Mouse (Mus musculus): Measurements from ENCODE around the gene Arl5a. TPM values are rescaled to one million over a fixed set of nuclear protein-coding genes. Genes with fewer than 3 reads are reported as not detected.

Gene Arl5a
- polyA plus RNA-seq, 1 experiment from 2014 or later, result 80.3 TPM

GRCm38 (mm10) chr2:52406480-52406879, 18.2 kb downstream of the Arl5a start:
- DNase-seq (ENCODE audit: low spot score) (no peak), ATAC-seq (ENCODE audit: insufficient read depth, low FRiP score, low TSS enrichment) (no peak)
- no peak overlapping the region for H3K27ac ChIP-seq (ENCODE audit: low read depth, low read length)
- H3K9me3 ChIP-seq (ENCODE audit: control insufficient read depth, low read length), result peaks cover 9% of the 10 kb centered on the region
- H3K36me3 ChIP-seq (ENCODE audit: control insufficient read depth, insufficient read depth, low read length), result peaks cover 29% of the 10 kb centered on the region
- H3K27me3 ChIP-seq (ENCODE audit: control insufficient read depth, insufficient read depth, low read length), result no peaks in the 10 kb centered on the region
- no peaks in the 10 kb centered on the region for H3K4me1 ChIP-seq (ENCODE audit: control insufficient read depth, insufficient read depth, low read length)
- H3K4me3 ChIP-seq (ENCODE audit: low read depth, low read length), result no peak overlapping the region
- WGBS, result 91% methylated on average over 1 of the region's 1 CpGs
- no peak overlapping the region for H3K9ac ChIP-seq (ENCODE audit: low read length)
- no peak overlapping the region for H3K4me2 ChIP-seq (ENCODE audit: low read depth)

- H3K9ac ChIP-seq (ENCODE audit: low read length), result no peak overlapping the region
- DNase-seq (ENCODE audit: low spot score) (no peak), ATAC-seq (ENCODE audit: insufficient read depth, low FRiP score, low TSS enrichment) (no peak)
- no peak overlapping the region for H3K4me2 ChIP-seq (ENCODE audit: low read depth)
- WGBS, result 97% methylated on average over 5 of the region's 5 CpGs
- no peaks in the 10 kb centered on the region for H3K27me3 ChIP-seq (ENCODE audit: control insufficient read depth, insufficient read depth, low read length)
- no peaks in the 10 kb centered on the region for H3K4me1 ChIP-seq (ENCODE audit: control insufficient read depth, insufficient read depth, low read length)
- no peak overlapping the region for H3K4me3 ChIP-seq (ENCODE audit: low read depth, low read length)
- H3K9me3 ChIP-seq (ENCODE audit: control insufficient read depth, low read length), result peaks cover 2% of the 10 kb centered on the region
- peaks cover 18% of the 10 kb centered on the region for H3K36me3 ChIP-seq (ENCODE audit: control insufficient read depth, insufficient read depth, low read length)
- H3K27ac ChIP-seq (ENCODE audit: low read depth, low read length), result no peak overlapping the region
Measured at GRCm38 (mm10) chr2:52405238-52405637, 19.5 kb downstream of the Arl5a start.

GRCm38 (mm10) chr2:52394529-52394928, 30.2 kb downstream of the Arl5a start:
- ATAC-seq (ENCODE audit: insufficient read depth, low FRiP score, low TSS enrichment) (no peak), DNase-seq (ENCODE audit: low spot score) (no peak)
- Histone ChIP-seq H3K36me3 (ENCODE audit: control insufficient read depth, insufficient read depth, low read length) (no peaks in the 10 kb centered on the region), H3K9ac (ENCODE audit: low read length) (no peak overlapping the region), H3K27me3 (ENCODE audit: control insufficient read depth, insufficient read depth, low read length) (no peaks in the 10 kb centered on the region), H3K4me2 (ENCODE audit: low read depth) (no peak overlapping the region), H3K9me3 (ENCODE audit: control insufficient read depth, low read length) (no peaks in the 10 kb centered on the region), H3K27ac (ENCODE audit: low read depth, low read length) (no peak overlapping the region), H3K4me3 (ENCODE audit: low read depth, low read length) (no peak overlapping the region), H3K4me1 (ENCODE audit: control insufficient read depth, insufficient read depth, low read length) (no peaks in the 10 kb centered on the region)
- WGBS, result 92% methylated on average over 5 of the region's 5 CpGs

- Histone ChIP-seq H3K9ac (ENCODE audit: low read length) (no peak overlapping the region), H3K4me1 (ENCODE audit: control insufficient read depth, insufficient read depth, low read length) (no peaks in the 10 kb centered on the region), H3K36me3 (ENCODE audit: control insufficient read depth, insufficient read depth, low read length) (no peaks in the 10 kb centered on the region), H3K4me3 (ENCODE audit: low read depth, low read length) (no peak overlapping the region), H3K27me3 (ENCODE audit: control insufficient read depth, insufficient read depth, low read length) (no peaks in the 10 kb centered on the region), H3K4me2 (ENCODE audit: low read depth) (no peak overlapping the region), H3K9me3 (ENCODE audit: control insufficient read depth, low read length) (no peaks in the 10 kb centered on the region), H3K27ac (ENCODE audit: low read depth, low read length) (no peak overlapping the region)
- 53% methylated on average over 2 of the region's 2 CpGs for WGBS
- no peak for DNase-seq (ENCODE audit: low spot score)
- no peak for ATAC-seq (ENCODE audit: insufficient read depth, low FRiP score, low TSS enrichment)
Measured at GRCm38 (mm10) chr2:52390415-52390975, 34.2 kb downstream of the Arl5a start.

- H3K9ac ChIP-seq (ENCODE audit: low read length), result no peak overlapping the region
- no peaks in the 10 kb centered on the region for H3K36me3 ChIP-seq (ENCODE audit: control insufficient read depth, insufficient read depth, low read length)
- no peaks in the 10 kb centered on the region for H3K4me1 ChIP-seq (ENCODE audit: control insufficient read depth, insufficient read depth, low read length)
- no peaks in the 10 kb centered on the region for H3K27me3 ChIP-seq (ENCODE audit: control insufficient read depth, insufficient read depth, low read length)
- DNase-seq (ENCODE audit: low spot score) (no peak), ATAC-seq (ENCODE audit: insufficient read depth, low FRiP score, low TSS enrichment) (no peak)
- no peak overlapping the region for H3K27ac ChIP-seq (ENCODE audit: low read depth, low read length)
- 67% methylated on average over 3 of the region's 3 CpGs for WGBS
- H3K4me2 ChIP-seq (ENCODE audit: low read depth), result no peak overlapping the region
- no peak overlapping the region for H3K4me3 ChIP-seq (ENCODE audit: low read depth, low read length)
- H3K9me3 ChIP-seq (ENCODE audit: control insufficient read depth, low read length), result no peaks in the 10 kb centered on the region
Measured at GRCm38 (mm10) chr2:52389975-52390374, 34.7 kb downstream of the Arl5a start.

- no peak for ATAC-seq (ENCODE audit: insufficient read depth, low FRiP score, low TSS enrichment)
- no peak overlapping the region for H3K9ac ChIP-seq (ENCODE audit: low read length)
Measured at GRCm38 (mm10) chr2:52386451-52386850, 38.2 kb downstream of the Arl5a start.

GRCm38 (mm10) chr2:52386037-52386436, 38.7 kb downstream of the Arl5a start:
- H3K4me3 ChIP-seq (ENCODE audit: low read depth, low read length), result no peak overlapping the region
- no peaks in the 10 kb centered on the region for H3K36me3 ChIP-seq (ENCODE audit: control insufficient read depth, insufficient read depth, low read length)
- H3K27ac ChIP-seq (ENCODE audit: low read depth, low read length), result no peak overlapping the region
- DNase-seq (ENCODE audit: low spot score), result no peak
- no peaks in the 10 kb centered on the region for H3K9me3 ChIP-seq (ENCODE audit: control insufficient read depth, low read length)
- no peak overlapping the region for H3K9ac ChIP-seq (ENCODE audit: low read length)
- WGBS, result 75% methylated on average over 7 of the region's 7 CpGs
- H3K4me1 ChIP-seq (ENCODE audit: control insufficient read depth, insufficient read depth, low read length), result no peaks in the 10 kb centered on the region
- no peak for ATAC-seq (ENCODE audit: insufficient read depth, low FRiP score, low TSS enrichment)
- no peak overlapping the region for H3K4me2 ChIP-seq (ENCODE audit: low read depth)
- no peaks in the 10 kb centered on the region for H3K27me3 ChIP-seq (ENCODE audit: control insufficient read depth, insufficient read depth, low read length)

More at GRCm38 (mm10) chr2:52386451-52386850, 38.2 kb downstream of the Arl5a start:
- Histone ChIP-seq H3K4me1 (ENCODE audit: control insufficient read depth, insufficient read depth, low read length) (no peaks in the 10 kb centered on the region), H3K4me2 (ENCODE audit: low read depth) (no peak overlapping the region), H3K27me3 (ENCODE audit: control insufficient read depth, insufficient read depth, low read length) (no peaks in the 10 kb centered on the region), H3K27ac (ENCODE audit: low read depth, low read length) (no peak overlapping the region), H3K4me3 (ENCODE audit: low read depth, low read length) (no peak overlapping the region), H3K36me3 (ENCODE audit: control insufficient read depth, insufficient read depth, low read length) (no peaks in the 10 kb centered on the region), H3K9me3 (ENCODE audit: control insufficient read depth, low read length) (no peaks in the 10 kb centered on the region)
- 87% methylated on average over 6 of the region's 6 CpGs for WGBS
- no peak for DNase-seq (ENCODE audit: low spot score)

- no peak for DNase-seq (ENCODE audit: low spot score)
- no peak overlapping the region for H3K27ac ChIP-seq (ENCODE audit: low read depth, low read length)
- H3K4me3 ChIP-seq (ENCODE audit: low read depth, low read length), result no peak overlapping the region
- no peak for ATAC-seq (ENCODE audit: insufficient read depth, low FRiP score, low TSS enrichment)
- H3K4me2 ChIP-seq (ENCODE audit: low read depth), result no peak overlapping the region
- 72% methylated on average over 10 of the region's 10 CpGs for WGBS
- H3K9ac ChIP-seq (ENCODE audit: low read length), result no peak overlapping the region
- no peaks in the 10 kb centered on the region for H3K36me3 ChIP-seq (ENCODE audit: control insufficient read depth, insufficient read depth, low read length)
- no peaks in the 10 kb centered on the region for H3K9me3 ChIP-seq (ENCODE audit: control insufficient read depth, low read length)
- no peaks in the 10 kb centered on the region for H3K27me3 ChIP-seq (ENCODE audit: control insufficient read depth, insufficient read depth, low read length)
- H3K4me1 ChIP-seq (ENCODE audit: control insufficient read depth, insufficient read depth, low read length), result no peaks in the 10 kb centered on the region
Measured at GRCm38 (mm10) chr2:52378848-52379261, 45.8 kb downstream of the Arl5a start.

GRCm38 (mm10) chr2:52378448-52378804, 46.3 kb downstream of the Arl5a start, which contains the start of gene Neb:
Neb (minus strand) TSS chr2:52378474.
- H3K36me3 ChIP-seq (ENCODE audit: control insufficient read depth, insufficient read depth, low read length), result no peaks in the 10 kb centered on the region
- H3K4me3 ChIP-seq (ENCODE audit: low read depth, low read length), result no peak within 1 kb of the TSS
- WGBS, result 50% methylated on average over 7 of the region's 7 CpGs
- H3K4me2 ChIP-seq (ENCODE audit: low read depth), result no peak within 1 kb of the TSS
- H3K27me3 ChIP-seq (ENCODE audit: control insufficient read depth, insufficient read depth, low read length), result no peaks in the 10 kb centered on the region
- ATAC-seq (ENCODE audit: insufficient read depth, low FRiP score, low TSS enrichment) (no peak), DNase-seq (ENCODE audit: low spot score) (no peak)
- no peak within 1 kb of the TSS for H3K27ac ChIP-seq (ENCODE audit: low read depth, low read length)
- H3K4me1 ChIP-seq (ENCODE audit: control insufficient read depth, insufficient read depth, low read length), result no peaks in the 10 kb centered on the region
- H3K9ac ChIP-seq (ENCODE audit: low read length), result no peak within 1 kb of the TSS
- H3K9me3 ChIP-seq (ENCODE audit: control insufficient read depth, low read length), result no peaks in the 10 kb centered on the region
